Mouse (Mus musculus): Measurements from ENCODE around the gene Gm20075. TPM values are rescaled to one million over a fixed set of nuclear protein-coding genes. Genes with fewer than 3 reads are reported as not detected.
A peak's percentile ranks its signal among the peaks of the same experiment; 100 is the strongest.

Gm20075 gene
- polyA plus RNA-seq, 1 experiment from 2014 or later = 25.1 TPM

DNA sequence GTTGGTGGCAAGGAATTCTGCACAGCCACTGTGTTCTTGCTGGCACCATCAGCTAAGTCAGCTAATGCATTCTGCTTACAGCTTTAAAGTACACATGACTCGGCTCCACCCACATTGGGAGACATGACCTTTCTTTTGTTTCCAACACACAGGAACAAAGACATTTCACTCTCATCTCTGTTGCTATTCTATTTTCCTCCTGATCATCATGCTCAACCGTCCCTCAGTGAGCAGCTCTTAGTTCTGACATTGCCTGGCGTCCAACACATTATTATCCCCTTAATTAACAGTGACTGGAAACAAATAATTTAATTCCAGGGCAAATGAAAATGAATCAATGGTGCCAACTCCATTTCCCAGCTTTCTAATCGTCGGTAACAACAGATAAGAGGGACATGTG is 35.8 kb downstream of the Gm20075 start:
- no peak overlapping the region for H3K4me3 ChIP-seq
- H3K4me2 ChIP-seq = no peak overlapping the region
- H3K36me3 ChIP-seq = no peaks in the 10 kb centered on the region
- no peaks in the 10 kb centered on the region for H3K27me3 ChIP-seq
- H3K9ac ChIP-seq = no peak overlapping the region
- no peaks in the 10 kb centered on the region for H3K9me3 ChIP-seq
- no peaks in the 10 kb centered on the region for H3K4me1 ChIP-seq (replicated peaks)
- WGBS = 25% methylated on average over 5 of the region's 5 CpGs
- peak overlapping the region; percentile 25; the same call in 1 of the 2 replicates for H3K27ac ChIP-seq (replicated peaks)
- 0 out of 2 replicates have a peak, but pooled peaks have one; percentile 34 for ATAC-seq (ENCODE audit: low FRiP score, low read depth)

DNA sequence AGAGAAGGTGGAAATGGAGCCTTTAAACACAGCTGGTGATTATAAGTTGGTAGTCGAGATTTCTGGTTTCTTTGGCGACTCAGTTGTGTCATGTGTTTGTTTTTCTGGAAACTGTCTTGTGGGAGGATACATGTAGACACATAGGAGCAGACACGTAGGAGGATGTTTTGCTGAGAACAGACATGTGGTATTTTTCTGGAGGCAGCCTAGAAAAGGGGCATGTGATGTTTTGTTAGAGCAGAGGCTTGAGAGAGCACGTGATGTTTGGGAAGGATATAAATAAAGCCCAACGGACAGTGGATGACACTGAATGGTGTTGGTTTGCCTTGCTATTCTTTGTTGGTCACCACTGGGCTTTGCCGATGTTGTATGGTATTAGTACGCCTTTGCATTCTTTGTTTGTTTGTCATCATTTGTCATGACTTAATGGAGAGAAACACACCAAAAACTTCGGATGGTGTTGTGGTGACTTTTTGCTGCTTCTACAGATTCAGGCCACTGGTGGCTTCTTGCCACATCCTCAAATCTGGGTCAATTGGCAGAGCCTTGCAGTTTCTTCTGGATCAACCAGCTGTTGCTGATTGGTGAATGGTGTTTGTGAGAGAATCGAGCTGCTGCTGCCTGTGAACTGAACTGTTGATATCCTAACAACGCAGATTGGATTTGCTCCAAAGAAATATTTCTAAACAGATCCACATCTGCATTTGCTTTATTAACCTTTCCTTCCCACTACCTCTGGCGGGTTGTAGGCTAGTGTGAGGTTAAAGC is 40.7 kb downstream of the Gm20075 start:
- H3K27ac ChIP-seq (replicated peaks) = no peak overlapping the region
- no peaks in the 10 kb centered on the region for H3K27me3 ChIP-seq
- WGBS = 80% methylated on average over 11 of the region's 11 CpGs
- H3K9ac ChIP-seq = no peak overlapping the region
- no peak overlapping the region for H3K4me2 ChIP-seq
- no peaks in the 10 kb centered on the region for H3K36me3 ChIP-seq
- no peaks in the 10 kb centered on the region for H3K4me1 ChIP-seq (replicated peaks)
- no peak for ATAC-seq (ENCODE audit: low FRiP score, low read depth)
- H3K4me3 ChIP-seq = no peak overlapping the region
- no peaks in the 10 kb centered on the region for H3K9me3 ChIP-seq

DNA sequence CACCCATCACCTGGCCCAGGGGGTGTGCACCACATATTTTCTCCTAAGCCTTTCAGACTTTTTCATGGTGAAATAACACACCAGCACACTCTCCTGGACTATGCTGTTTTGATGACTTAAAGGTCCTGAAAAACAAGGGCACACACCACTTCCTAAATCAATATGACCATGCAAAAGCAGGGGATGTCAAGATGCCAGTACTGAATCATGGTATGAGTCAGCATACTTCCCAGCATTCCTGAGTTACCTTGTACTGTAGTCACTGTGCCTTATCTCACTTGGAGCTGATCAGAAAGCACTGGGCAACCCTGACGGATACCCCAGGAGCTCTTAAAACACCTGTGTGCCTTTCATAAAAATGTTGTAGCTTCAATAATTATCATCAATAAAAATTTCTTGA is 41.6 kb downstream of the Gm20075 start:
- H3K4me2 ChIP-seq = no peak overlapping the region
- H3K9me3 ChIP-seq = no peaks in the 10 kb centered on the region
- H3K9ac ChIP-seq = no peak overlapping the region
- no peaks in the 10 kb centered on the region for H3K27me3 ChIP-seq
- H3K36me3 ChIP-seq = no peaks in the 10 kb centered on the region
- WGBS = 92% methylated on average over 1 of the region's 1 CpGs
- no peaks in the 10 kb centered on the region for H3K4me1 ChIP-seq (replicated peaks)
- H3K27ac ChIP-seq (replicated peaks) = no peak overlapping the region
- no peak for ATAC-seq (ENCODE audit: low FRiP score, low read depth)
- H3K4me3 ChIP-seq = no peak overlapping the region

DNA sequence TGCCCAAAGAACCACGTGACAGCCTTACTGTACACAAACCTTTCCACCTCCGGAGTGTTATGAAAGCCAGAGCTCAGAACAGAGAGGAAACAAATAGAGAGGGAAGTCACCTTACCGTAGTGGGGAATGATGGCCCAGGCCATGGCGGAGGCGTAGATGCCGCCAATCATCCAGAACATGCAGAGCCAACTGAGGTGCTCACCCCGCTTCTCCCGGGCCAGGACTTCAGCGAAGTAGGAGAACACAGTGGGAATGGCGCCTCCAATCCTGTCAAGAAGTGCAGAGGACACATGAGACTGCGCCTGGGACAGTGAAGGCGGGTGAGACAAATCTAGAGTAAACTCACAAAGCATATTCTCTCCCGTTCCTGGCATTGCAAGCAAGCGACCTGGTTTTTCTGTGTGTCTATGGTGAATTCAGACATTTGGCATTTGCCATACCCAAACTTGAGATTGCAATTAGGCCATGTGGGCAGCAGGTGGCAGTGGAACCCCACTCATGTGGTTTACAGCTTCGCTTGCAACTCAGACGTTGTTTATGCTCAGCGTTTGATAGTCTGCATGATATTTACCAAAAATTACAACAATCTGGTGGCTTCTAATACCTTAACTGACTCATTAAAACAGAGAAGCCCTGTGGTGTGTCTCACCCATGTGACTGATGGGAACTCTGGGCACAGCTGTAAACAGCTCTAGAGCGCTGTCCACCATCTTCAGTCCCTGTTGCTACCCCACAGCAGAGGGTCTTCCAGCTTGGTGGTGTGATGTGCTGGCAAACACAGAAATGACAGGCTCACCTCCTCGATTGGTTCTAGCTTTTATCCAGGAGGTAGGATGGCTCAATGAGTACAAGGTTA is 50.6 kb downstream of the Gm20075 start:
- Histone ChIP-seq H3K9ac (no peak overlapping the region), H3K9me3 (no peaks in the 10 kb centered on the region), H3K36me3 (no peaks in the 10 kb centered on the region), H3K4me2 (no peak overlapping the region), H3K27ac (replicated peaks) (no peak overlapping the region), H3K27me3 (no peaks in the 10 kb centered on the region), H3K4me1 (replicated peaks) (no peaks in the 10 kb centered on the region), H3K4me3 (no peak overlapping the region)
- 64% methylated on average over 19 of the region's 19 CpGs for WGBS
- ATAC-seq (ENCODE audit: low FRiP score, low read depth) = peak; percentile 63

Other genes with a start within 250 kb of the Gm20075 start
- gene Iqgap2, start 189.5 kb downstream of the Gm20075 start, polyA plus RNA-seq (2015; fragmentation: Nextera tagmentation; extraction: Ambion mirVana) = 4.2 and 4.3 TPM in 2 replicates
- gene Gm17190, start 678 bp upstream of the Gm20075 start, polyA plus RNA-seq (2015; fragmentation: Nextera tagmentation; extraction: Ambion mirVana) = 0.25 and 0.29 TPM in 2 replicates
- gene Sv2c, start 51.2 kb upstream of the Gm20075 start, polyA plus RNA-seq (2015; fragmentation: Nextera tagmentation; extraction: Ambion mirVana) = 30.2 and 31.6 TPM in 2 replicates